Mouse (Mus musculus) ES-Bruce4 (cell line): Measurements from ENCODE around the gene Med17.

Source experiments
- CTCF ChIP-seq: IDR thresholded peaks from one replicate; pipeline ENCODE4 v1.8.1; 2011; ENCODE audit warnings: low read depth, low read length
- EP300 ChIP-seq: IDR thresholded peaks from 2 replicates; pipeline ENCODE4 v1.6.1; 2011; ENCODE audit warnings: low read depth, low read length; ENCODE audit not compliant: insufficient read depth
- POLR2A ChIP-seq: IDR thresholded peaks from one replicate; pipeline ENCODE4 v1.8.1; 2011; ENCODE audit warnings: low read length; ENCODE audit not compliant: insufficient read depth

GRCm38 (mm10) chr9:15288402-15288801 is 8.7 kb upstream of the Med17 start:
- no peak for TF ChIP-seq CTCF
- no peak for TF ChIP-seq POLR2A
- TF ChIP-seq EP300: no peak
